Mouse (Mus musculus): ENCODE data around the gene Itga9. TPM values are rescaled to one million over a fixed set of nuclear protein-coding genes. Genes with fewer than 3 reads are reported as not detected.

The Itga9 gene
- polyA plus RNA-seq, 1 experiment from 2014 or later, result 6.0 TPM

- Histone ChIP-seq H3K4me1 (replicated peaks) (peaks cover 11% of the 10 kb centered on the region), H3K27ac (no peak overlapping the region), H3K9me3 (no peaks in the 10 kb centered on the region), H3K36me3 (0 out of 2 replicates have a peak, but pooled peaks cover 4% of the 10 kb centered on the region), H3K27me3 (ENCODE audit: insufficient read depth, poor library complexity, severe bottlenecking) (no peaks in the 10 kb centered on the region), H3K4me3 (no peak overlapping the region)
- WGBS, result 79% methylated on average over 8 of the region's 8 CpGs
- no peak for DNase-seq (ENCODE audit: low spot score)
Measured at GRCm38 (mm10) chr9:118867851-118868250, 261.4 kb downstream of the Itga9 start.

DNA sequence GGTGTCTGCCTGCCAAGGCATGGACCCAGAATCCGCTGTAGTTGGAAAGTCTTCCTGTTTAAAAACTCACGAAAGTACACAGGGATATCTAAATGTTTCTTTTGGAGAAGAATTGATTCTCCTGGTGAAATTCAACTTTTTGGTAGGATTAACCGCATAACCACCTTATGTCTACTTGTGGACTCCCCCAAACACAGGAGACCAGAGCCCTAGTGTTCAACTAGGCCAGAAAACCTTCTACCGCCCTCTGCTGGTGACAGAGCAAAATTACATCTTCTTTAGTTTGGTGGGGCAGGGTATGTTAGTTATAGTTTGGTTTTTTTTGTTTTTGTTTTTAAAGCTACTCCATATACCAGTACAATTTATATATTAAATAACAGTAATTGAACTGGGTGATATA is 264.6 kb downstream of the Itga9 start:
- no peaks in the 10 kb centered on the region for H3K9me3 ChIP-seq
- H3K27ac ChIP-seq, result no peak overlapping the region
- peaks cover 13% of the 10 kb centered on the region; the same call in 1 of the 2 replicates for H3K36me3 ChIP-seq
- no peak overlapping the region for H3K4me3 ChIP-seq
- H3K27me3 ChIP-seq (ENCODE audit: insufficient read depth, poor library complexity, severe bottlenecking), result no peaks in the 10 kb centered on the region
- 57% methylated on average over 4 of the region's 4 CpGs for WGBS
- H3K4me1 ChIP-seq (replicated peaks), result peaks cover 17% of the 10 kb centered on the region
- DNase-seq (ENCODE audit: low spot score), result no peak

DNA sequence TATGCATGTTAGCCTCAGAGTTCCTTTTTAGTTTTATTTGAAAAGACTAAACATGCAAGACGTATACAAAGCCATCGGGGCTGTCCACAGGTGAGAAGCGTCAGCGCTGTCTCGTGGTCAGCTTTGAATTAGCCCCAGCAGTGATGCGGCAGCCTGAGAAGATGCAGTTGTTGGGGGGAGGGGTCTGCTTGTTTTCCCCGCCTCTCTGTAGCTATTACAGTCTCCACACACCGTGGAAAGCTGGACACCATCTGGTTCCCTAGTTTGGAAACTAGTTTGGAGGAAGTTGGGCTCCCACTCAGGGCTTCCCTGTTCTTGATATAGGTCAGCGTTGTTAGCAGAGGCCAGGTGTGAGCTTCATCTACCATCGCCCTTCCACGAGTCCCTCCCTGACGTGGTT is 266.5 kb downstream of the Itga9 start:
- no peak overlapping the region for H3K27ac ChIP-seq
- DNase-seq (ENCODE audit: low spot score), result no peak
- H3K27me3 ChIP-seq (ENCODE audit: insufficient read depth, poor library complexity, severe bottlenecking), result no peaks in the 10 kb centered on the region
- WGBS, result 82% methylated on average over 12 of the region's 12 CpGs
- no peak overlapping the region for H3K4me3 ChIP-seq
- peaks cover 18% of the 10 kb centered on the region; the same call in 1 of the 2 replicates for H3K36me3 ChIP-seq
- peaks cover 22% of the 10 kb centered on the region for H3K4me1 ChIP-seq (replicated peaks)
- H3K9me3 ChIP-seq, result no peaks in the 10 kb centered on the region

DNA sequence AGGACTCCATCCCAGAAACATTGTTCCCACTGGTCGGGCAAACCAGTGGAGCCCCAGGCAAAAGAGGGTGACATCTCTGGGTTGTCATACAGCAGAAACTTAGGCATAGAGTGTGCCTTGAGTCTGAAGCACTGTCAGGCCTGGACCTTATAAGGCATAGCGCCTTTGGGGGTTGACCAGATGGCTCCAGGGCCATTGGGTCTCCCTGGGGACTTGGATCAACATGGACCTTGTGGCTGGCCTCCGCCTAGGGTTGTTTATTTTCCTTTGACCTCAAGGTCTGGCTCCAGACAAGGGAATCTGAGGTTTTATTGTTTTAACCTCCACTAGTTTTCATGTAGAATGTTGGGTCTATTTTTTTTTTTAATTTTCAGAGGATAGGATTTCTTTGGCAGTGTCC is 267.1 kb downstream of the Itga9 start:
- Histone ChIP-seq H3K4me1 (replicated peaks) (peaks cover 22% of the 10 kb centered on the region), H3K9me3 (no peaks in the 10 kb centered on the region), H3K27ac (no peak overlapping the region), H3K36me3 (peaks cover 18% of the 10 kb centered on the region; the same call in 1 of the 2 replicates), H3K27me3 (ENCODE audit: insufficient read depth, poor library complexity, severe bottlenecking) (no peaks in the 10 kb centered on the region), H3K4me3 (no peak overlapping the region)
- no peak for DNase-seq (ENCODE audit: low spot score)
- WGBS, result 73% methylated on average over 3 of the region's 3 CpGs

GRCm38 (mm10) chr9:118875705-118876104 is 269.2 kb downstream of the Itga9 start:
- 83% methylated on average over 4 of the region's 4 CpGs for WGBS

GRCm38 (mm10) chr9:118876902-118877301 is 270.4 kb downstream of the Itga9 start:
- Histone ChIP-seq H3K4me1 (replicated peaks) (peaks cover 22% of the 10 kb centered on the region), H3K4me3 (no peak overlapping the region), H3K27ac (no peak overlapping the region; the same call in 1 of the 2 replicates), H3K9me3 (no peaks in the 10 kb centered on the region), H3K36me3 (peaks cover 16% of the 10 kb centered on the region; the same call in 1 of the 2 replicates), H3K27me3 (ENCODE audit: insufficient read depth, poor library complexity, severe bottlenecking) (no peaks in the 10 kb centered on the region)
- DNase-seq (ENCODE audit: low spot score), result no peak
- WGBS, result 87% methylated on average over 10 of the region's 10 CpGs

More at GRCm38 (mm10) chr9:118875705-118876104, 269.2 kb downstream of the Itga9 start:
- Histone ChIP-seq H3K27me3 (ENCODE audit: insufficient read depth, poor library complexity, severe bottlenecking) (no peaks in the 10 kb centered on the region), H3K27ac (no peak overlapping the region), H3K36me3 (peaks cover 18% of the 10 kb centered on the region; the same call in 1 of the 2 replicates), H3K4me3 (no peak overlapping the region), H3K4me1 (replicated peaks) (peaks cover 22% of the 10 kb centered on the region), H3K9me3 (no peaks in the 10 kb centered on the region)
- DNase-seq (ENCODE audit: low spot score), result no peak

DNA sequence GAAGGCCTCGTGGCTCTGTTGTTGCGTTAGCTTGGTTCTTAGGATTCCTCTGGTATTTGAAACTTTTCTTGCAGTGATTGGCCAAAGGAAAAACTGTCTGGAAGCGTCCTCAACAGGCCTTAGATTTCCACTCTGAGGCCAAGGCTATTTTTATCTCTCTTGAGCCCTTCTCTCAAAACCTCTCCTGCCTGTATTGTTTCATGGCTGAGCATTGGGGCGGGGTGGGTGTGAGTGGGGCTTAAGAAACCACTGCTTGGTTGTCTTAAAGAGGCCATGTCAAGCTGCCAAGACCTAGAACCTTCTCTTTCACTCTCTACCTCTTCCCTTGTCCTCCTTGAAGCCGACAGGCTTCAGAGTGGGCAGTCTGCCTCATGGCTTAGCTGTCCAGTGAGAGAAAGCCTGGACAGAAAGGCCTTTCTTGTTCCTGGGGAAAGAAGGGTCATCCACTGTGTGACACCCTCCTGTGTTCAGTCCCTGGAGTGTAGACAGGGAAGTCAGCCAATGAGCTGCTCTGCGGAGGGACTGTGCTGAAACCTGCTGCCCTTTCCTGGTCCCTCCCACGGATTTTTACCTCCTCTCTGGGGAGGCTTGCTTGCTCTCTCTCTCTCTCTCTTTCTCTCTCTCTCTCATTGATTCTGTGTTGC is 271.0 kb downstream of the Itga9 start:
- H3K27me3 ChIP-seq (ENCODE audit: insufficient read depth, poor library complexity, severe bottlenecking), result no peaks in the 10 kb centered on the region
- no peak overlapping the region for H3K4me3 ChIP-seq
- 83% methylated on average over 7 of the region's 7 CpGs for WGBS
- H3K9me3 ChIP-seq, result no peaks in the 10 kb centered on the region
- H3K27ac ChIP-seq, result no peak overlapping the region
- H3K4me1 ChIP-seq (replicated peaks), result peaks cover 22% of the 10 kb centered on the region
- peaks cover 14% of the 10 kb centered on the region; the same call in 1 of the 2 replicates for H3K36me3 ChIP-seq
- DNase-seq (ENCODE audit: low spot score), result no peak

- 89% methylated on average over 11 of the region's 11 CpGs for WGBS
- no peak for DNase-seq (ENCODE audit: low spot score)
- H3K9me3 ChIP-seq, result no peaks in the 10 kb centered on the region
- no peak overlapping the region for H3K4me3 ChIP-seq
- H3K27ac ChIP-seq, result no peak overlapping the region
- peaks cover 8% of the 10 kb centered on the region; the same call in 1 of the 2 replicates for H3K36me3 ChIP-seq
- H3K4me1 ChIP-seq (replicated peaks), result peaks cover 17% of the 10 kb centered on the region
- no peaks in the 10 kb centered on the region for H3K27me3 ChIP-seq (ENCODE audit: insufficient read depth, poor library complexity, severe bottlenecking)
Measured at GRCm38 (mm10) chr9:118878596-118878995, 272.1 kb downstream of the Itga9 start.

- Histone ChIP-seq H3K4me1 (replicated peaks) (peaks cover 3% of the 10 kb centered on the region; the same call in 1 of the 2 replicates), H3K27me3 (ENCODE audit: insufficient read depth, poor library complexity, severe bottlenecking) (no peaks in the 10 kb centered on the region), H3K4me3 (no peak overlapping the region), H3K36me3 (0 out of 2 replicates have a peak, but pooled peaks cover 5% of the 10 kb centered on the region), H3K27ac (no peak overlapping the region), H3K9me3 (no peaks in the 10 kb centered on the region)
- 78% methylated on average over 7 of the region's 7 CpGs for WGBS
- DNase-seq (ENCODE audit: low spot score), result no peak
Measured at GRCm38 (mm10) chr9:118881281-118881945, 274.9 kb downstream of the Itga9 start.

DNA sequence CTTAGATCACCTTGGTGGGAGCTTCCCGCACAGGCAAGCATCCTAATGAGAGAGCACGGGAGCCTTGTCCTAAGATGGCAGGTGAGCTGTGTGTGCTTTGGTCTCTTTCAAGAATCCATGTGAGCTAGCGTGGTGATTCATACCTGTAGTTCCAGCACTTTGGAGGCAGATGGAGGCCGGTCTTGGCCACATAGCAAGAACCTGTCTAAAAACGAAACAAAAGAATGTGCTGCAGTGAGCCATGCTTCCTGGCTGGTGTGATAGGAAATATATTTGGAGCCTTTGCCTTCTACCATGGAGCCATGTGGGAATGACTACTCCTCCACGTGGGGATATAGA is 275.4 kb downstream of the Itga9 start:
- Histone ChIP-seq H3K27me3 (ENCODE audit: insufficient read depth, poor library complexity, severe bottlenecking) (no peaks in the 10 kb centered on the region), H3K36me3 (0 out of 2 replicates have a peak, but pooled peaks cover 5% of the 10 kb centered on the region), H3K4me1 (replicated peaks) (no peaks in the 10 kb centered on the region), H3K9me3 (no peaks in the 10 kb centered on the region), H3K27ac (no peak overlapping the region), H3K4me3 (no peak overlapping the region)
- WGBS, result 95% methylated on average over 6 of the region's 6 CpGs
- no peak for DNase-seq (ENCODE audit: low spot score)

GRCm38 (mm10) chr9:118883150-118883549 is 276.7 kb downstream of the Itga9 start:
- 94% methylated on average over 7 of the region's 7 CpGs for WGBS
- H3K4me1 ChIP-seq (replicated peaks), result no peaks in the 10 kb centered on the region
- no peak for DNase-seq (ENCODE audit: low spot score)
- no peak overlapping the region for H3K4me3 ChIP-seq
- peaks cover 4% of the 10 kb centered on the region; the same call in 1 of the 2 replicates for H3K36me3 ChIP-seq
- no peaks in the 10 kb centered on the region for H3K9me3 ChIP-seq
- H3K27me3 ChIP-seq (ENCODE audit: insufficient read depth, poor library complexity, severe bottlenecking), result no peaks in the 10 kb centered on the region
- no peak overlapping the region for H3K27ac ChIP-seq

GRCm38 (mm10) chr9:118885785-118886184 is 279.3 kb downstream of the Itga9 start:
- no peak for DNase-seq (ENCODE audit: low spot score)
- no peaks in the 10 kb centered on the region for H3K27me3 ChIP-seq (ENCODE audit: insufficient read depth, poor library complexity, severe bottlenecking)
- no peak overlapping the region for H3K4me3 ChIP-seq
- 79% methylated on average over 6 of the region's 6 CpGs for WGBS
- no peaks in the 10 kb centered on the region for H3K9me3 ChIP-seq
- H3K4me1 ChIP-seq (replicated peaks), result peaks cover 14% of the 10 kb centered on the region
- no peak overlapping the region for H3K27ac ChIP-seq
- H3K36me3 ChIP-seq, result peaks cover 4% of the 10 kb centered on the region; the same call in 1 of the 2 replicates

DNA sequence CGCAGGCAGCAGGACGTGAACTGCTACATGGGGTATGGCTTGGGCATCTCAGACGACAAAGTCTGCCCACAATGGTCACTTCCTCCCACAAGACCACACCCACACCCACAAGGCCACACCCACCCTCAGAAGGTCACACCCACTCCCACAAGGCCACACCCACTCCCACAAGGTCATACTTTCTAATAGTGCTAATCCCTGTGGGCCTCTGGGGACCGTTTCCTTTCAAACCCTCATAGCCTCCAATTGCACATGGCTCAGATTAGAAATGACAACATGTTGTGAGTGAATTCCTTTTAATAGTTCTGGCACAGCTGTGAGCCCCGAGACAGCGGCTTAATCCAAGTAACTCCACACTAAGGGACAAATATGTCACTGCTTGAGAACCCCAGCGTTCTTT is 280.7 kb downstream of the Itga9 start:
- DNase-seq (ENCODE audit: low spot score), result no peak
- Histone ChIP-seq H3K36me3 (peaks cover 4% of the 10 kb centered on the region; the same call in 1 of the 2 replicates), H3K4me1 (replicated peaks) (peaks cover 28% of the 10 kb centered on the region), H3K9me3 (no peaks in the 10 kb centered on the region), H3K27ac (no peak overlapping the region), H3K4me3 (no peak overlapping the region), H3K27me3 (ENCODE audit: insufficient read depth, poor library complexity, severe bottlenecking) (no peaks in the 10 kb centered on the region)
- WGBS, result 87% methylated on average over 7 of the region's 7 CpGs
